In the genomic region with DNA sequence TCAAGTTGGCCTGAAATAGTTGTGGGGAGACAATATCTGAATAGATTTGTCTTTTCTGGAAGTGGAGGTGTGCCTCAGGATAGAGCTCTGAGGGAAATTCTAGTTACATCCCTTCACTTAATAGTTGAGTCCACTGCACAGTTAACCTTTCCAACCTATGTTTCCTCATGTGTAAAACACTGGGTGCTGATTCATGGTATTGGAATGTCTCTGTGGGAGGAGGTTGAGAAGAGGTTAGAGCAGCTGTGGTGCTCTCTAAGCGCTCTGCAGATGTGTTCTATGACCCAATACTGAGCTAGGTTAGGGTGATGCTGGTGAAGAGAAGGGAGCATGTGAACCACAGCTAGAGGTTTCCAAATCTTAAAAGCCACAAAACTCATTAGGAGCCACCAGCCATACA, we compare ENCODE assay signal across 16 mouse cellular contexts.
"Had no signal": no experiment of that assay in that cellular context is flagged by ENCODE, and none has a peak within 500 bp of the region (broad histone marks: within the 10 kb centered on the region; RNA-seq: fewer than 3 reads in every experiment).

No protein-coding gene starts in this region.

- H3K4me1 ChIP-seq: midbrain, embryonic 10.5 days; midbrain, embryonic 12.5 days; neural tube, embryonic 13.5 days; neural tube, embryonic 15.5 days had no signal

- DNase-seq: lung, adult 18-20 months; lung, embryonic 14.5 days; lung, postnatal 10 days; lung, postnatal 4 days; midbrain, embryonic 14.5 days; right cerebral cortex, postnatal 14 days; spleen, adult 18-20 months; thymus, adult 18-20 months; thymus, postnatal 14 days; thymus, postnatal 36 days had no signal

- H3K27ac ChIP-seq: midbrain, embryonic 10.5 days; midbrain, embryonic 12.5 days; neural tube, embryonic 13.5 days; neural tube, embryonic 15.5 days had no signal

- H3K4me3 ChIP-seq: midbrain, embryonic 10.5 days; midbrain, embryonic 12.5 days; myocyte; neural tube, embryonic 13.5 days; neural tube, embryonic 15.5 days had no signal

- H3K27me3 ChIP-seq: midbrain, embryonic 12.5 days; neural tube, embryonic 13.5 days; neural tube, embryonic 15.5 days had no signal

- H3K9me3 ChIP-seq: midbrain, embryonic 10.5 days; midbrain, embryonic 12.5 days; neural tube, embryonic 13.5 days; neural tube, embryonic 15.5 days had no signal

- H3K36me3 ChIP-seq: midbrain, embryonic 10.5 days; midbrain, embryonic 12.5 days; neural tube, embryonic 13.5 days; neural tube, embryonic 15.5 days had no signal

- H3K9ac ChIP-seq: lung, embryonic 14.5 days; midbrain, embryonic 12.5 days; neural tube, embryonic 13.5 days; neural tube, embryonic 15.5 days had no signal

- ATAC-seq: midbrain, embryonic 16.5 days had no signal

- H3K4me2 ChIP-seq: lung, embryonic 14.5 days; midbrain, embryonic 12.5 days; neural tube, embryonic 13.5 days; neural tube, embryonic 15.5 days had no signal
